Mouse (Mus musculus) left cerebral cortex, postnatal 10 days (tissue): Measurements from ENCODE around the gene Olfr1306. TPM values are rescaled to one million over a fixed set of nuclear protein-coding genes. Genes with fewer than 3 reads are reported as not detected.

Experiments
- DNase-seq, 2 experiments: peaks; one replicate each; pipeline ENCODE4 v3.0.0; 2021 to 2022; ENCODE audit warnings: low spot score in 2 of 2, mixed read lengths in 1 of 2; ENCODE audit errors: extremely low spot score in 1 of 2
- intact Hi-C: fragments of 180-260 bp; cut with DNase I; formaldehyde crosslinking; loops from one replicate; pipeline ENCODE4 v1.15.1; 2025
- total RNA-seq, 2 experiments: library from RNA; stranded (reverse); gene quantifications; 2 replicates each; pipeline ENCODE4 v1.2.3; 2021

Olfr1306 gene
- total RNA-seq = not detected

- intact Hi-C loops = no loop called here
- DNase-seq = no peak
These were observed at the start of gene Olfr1306 for GRCm38 (mm10) chr2:111916171-111916570. Olfr1306 (minus strand) TSS chr2:111916271.

DNA sequence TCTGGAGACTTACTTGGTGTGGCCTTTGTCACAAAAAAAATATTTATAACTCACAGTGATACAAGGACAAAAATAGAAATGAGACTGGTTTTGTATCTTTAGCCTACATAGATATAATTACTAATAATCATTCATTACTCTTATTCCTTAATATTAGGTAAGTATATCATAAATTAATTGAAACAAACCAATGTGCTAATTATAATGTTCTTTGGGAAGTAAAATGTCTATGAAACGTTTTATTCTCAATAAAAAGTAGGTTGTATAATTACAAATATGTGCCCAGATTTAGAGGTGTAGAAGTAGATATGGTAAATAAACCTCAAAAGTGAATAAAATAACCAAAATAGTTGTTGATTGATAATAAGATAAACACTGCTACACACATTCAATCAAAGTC is 48.8 kb upstream of the Olfr1306 start, which contains the start of gene Olfr1308:
Olfr1308 (minus strand) TSS at position 101 of the 400 bp plus-strand sequence.
- DNase-seq = no peak
- intact Hi-C loops = no loop called here

- DNase-seq = no peak
These were observed 33.3 kb upstream of the Olfr1306 start, which contains the start of gene Olfr1307 for GRCm38 (mm10) chr2:111949340-111949739. Olfr1307 (minus strand) TSS chr2:111949440.

GRCm38 (mm10) chr2:111877049-111877448 is 39.0 kb downstream of the Olfr1306 start, which contains the start of gene Olfr1305:
Olfr1305 (minus strand) TSS chr2:111877149.
- intact Hi-C loops = no loop called here

More at GRCm38 (mm10) chr2:111949340-111949739, 33.3 kb upstream of the Olfr1306 start, which contains the start of gene Olfr1307:
- intact Hi-C loops = no loop called here

More at GRCm38 (mm10) chr2:111877049-111877448, 39.0 kb downstream of the Olfr1306 start, which contains the start of gene Olfr1305:
- no peak for DNase-seq

Other genes with a start within 250 kb of the Olfr1306 start
- not detected for gene Olfr1301, start 165.3 kb downstream of the Olfr1306 start, total RNA-seq
- gene Olfr1302, start 138.8 kb downstream of the Olfr1306 start, total RNA-seq = not detected
- gene Olfr1303, start 95.9 kb downstream of the Olfr1306 start, total RNA-seq = not detected
- gene Olfr1305, start 39.1 kb downstream of the Olfr1306 start, total RNA-seq = not detected
- under 1 TPM in 1 of 2 experiments, not detected in 1; 0.04 TPM for gene Olfr1307, start 33.2 kb upstream of the Olfr1306 start, total RNA-seq
- not detected for gene Olfr1308, start 48.7 kb upstream of the Olfr1306 start, total RNA-seq
- gene Olfr1309, start 74.0 kb upstream of the Olfr1306 start, total RNA-seq = not detected
- not detected for gene Olfr1310, start 96.4 kb upstream of the Olfr1306 start, total RNA-seq
- not detected for gene Olfr1311, start 108.1 kb upstream of the Olfr1306 start, total RNA-seq
- not detected for gene Olfr1312, start 134.0 kb upstream of the Olfr1306 start, total RNA-seq
- gene Olfr1313, start 161.6 kb upstream of the Olfr1306 start, total RNA-seq = not detected
- gene Olfr1314, start 180.5 kb upstream of the Olfr1306 start, total RNA-seq = not detected
- gene Olfr1315-ps1, start 199.2 kb upstream of the Olfr1306 start, total RNA-seq = not detected
- gene Olfr1316, start 218.7 kb upstream of the Olfr1306 start, total RNA-seq = not detected
- gene Olfr1317, start 224.1 kb upstream of the Olfr1306 start, total RNA-seq = not detected
- not detected for gene Olfr1318, start 237.9 kb upstream of the Olfr1306 start, total RNA-seq